Mouse (Mus musculus): ENCODE results near the gene Gm6793. TPM values are rescaled to one million over a fixed set of nuclear protein-coding genes. Genes with fewer than 3 reads are reported as not detected.
A peak's percentile ranks its signal among the peaks of the same experiment; 100 is the strongest.

Gene Gm6793
- total and polyA plus RNA-seq, 3 experiments = 0.27 TPM; not detected in 2

- Histone ChIP-seq H3K27me3 (replicated peaks) (no peaks in the 10 kb centered on the region), H3K9ac (ENCODE audit: insufficient read depth, low read depth) (no peak overlapping the region), H3K27ac (ENCODE audit: insufficient read depth, low read depth) (no peak overlapping the region), H3K4me3 (replicated peaks in 1 of 3; ENCODE audit: low read depth in 2 of 3, low read length in 2 of 3, poor library complexity in 1 of 3) (no peak overlapping the region), H3K4me2 (ENCODE audit: insufficient read depth, low read depth, poor library complexity, severe bottlenecking) (no peak overlapping the region), H3K79me2 (replicated peaks; ENCODE audit: control insufficient read depth, extremely low read depth, insufficient read depth, poor library complexity, severe bottlenecking) (no peaks in the 10 kb centered on the region), H3K9me3 (replicated peaks; ENCODE audit: low read length) (no peaks in the 10 kb centered on the region), H3K36me3 (replicated peaks in 1 of 2; ENCODE audit: control insufficient read depth in 1 of 2, insufficient read depth in 1 of 2, low read length in 1 of 2) (peaks cover 15 to 70% of the 10 kb centered on the region in 2 experiments), H3K4me1 (ENCODE audit: control insufficient read depth in 1 of 2, insufficient read depth in 2 of 2) (peaks cover 3 to 15% of the 10 kb centered on the region in 2 experiments; a peak in 2 of 4 replicates)
- no peak for TF ChIP-seq ETS1 (conservative IDR thresholded peaks at IDR 0.05; ENCODE audit: low read depth, low read length)
- TF ChIP-seq ZC3H11A (IDR thresholded peaks at IDR 0.05; ENCODE audit: low read depth, low read length) = no peak
- 0 out of 2 replicates have a peak, but pooled peaks have one; percentile 18 for TF ChIP-seq IRF4 (IDR thresholded peaks at IDR 0.05; ENCODE audit: low read depth, low read length)
- dilution Hi-C loops (cut with MboI; ENCODE audit: extremely low pct_ligation_motif_present, extremely low pct_unique_long_range_greater_than_20kb, low sequenced_read_pairs) = no loop called here
- DNase-seq (ENCODE audit: extremely low read depth) = no peak
- in situ Hi-C loops (cut with MboI; ENCODE audit: low pct_ligation_motif_present, low pct_unique_long_range_greater_than_20kb, low sequenced_read_pairs) = no loop called here
Measured at GRCm38 (mm10) chr8:111964351-111964750, 50.5 kb downstream of the Gm6793 start.

- no peak overlapping the region for H3K9ac ChIP-seq (ENCODE audit: insufficient read depth, low read depth)
- H3K79me2 ChIP-seq (replicated peaks; ENCODE audit: control insufficient read depth, extremely low read depth, insufficient read depth, poor library complexity, severe bottlenecking) = no peaks in the 10 kb centered on the region
- no peak for DNase-seq (ENCODE audit: extremely low read depth)
- H3K9me3 ChIP-seq (replicated peaks; ENCODE audit: low read length) = no peaks in the 10 kb centered on the region
- H3K36me3 ChIP-seq (replicated peaks in 1 of 2; ENCODE audit: control insufficient read depth in 1 of 2, insufficient read depth in 1 of 2, low read length in 1 of 2) = peaks cover 15 to 69% of the 10 kb centered on the region in 2 experiments
- no peaks in the 10 kb centered on the region for H3K27me3 ChIP-seq (replicated peaks)
- TF ChIP-seq UBTF (IDR thresholded peaks at IDR 0.05; ENCODE audit: low read depth, low read length) (no peak), POLR2AphosphoS2 (IDR thresholded peaks at IDR 0.05; ENCODE audit: low read depth, low read length) (no peak), HCFC1 (IDR thresholded peaks at IDR 0.05; ENCODE audit: low read depth, low read length) (no peak), CTCF (conservative IDR thresholded peaks at IDR 0.05 in 1 of 2, IDR thresholded peaks at IDR 0.05 in 1 of 2; ENCODE audit: low read depth in 2 of 2, low read length in 2 of 2) (no peak), RCOR1 (conservative IDR thresholded peaks at IDR 0.05; ENCODE audit: low read depth, low read length) (no peak), TBP (conservative IDR thresholded peaks at IDR 0.05; ENCODE audit: low read depth, low read length) (no peak)
- no peak overlapping the region for H3K4me3 ChIP-seq (replicated peaks in 1 of 3; ENCODE audit: low read depth in 2 of 3, low read length in 2 of 3, poor library complexity in 1 of 3)
- H3K27ac ChIP-seq (ENCODE audit: insufficient read depth, low read depth) = no peak overlapping the region
- dilution Hi-C loops (cut with MboI; ENCODE audit: extremely low pct_ligation_motif_present, extremely low pct_unique_long_range_greater_than_20kb, low sequenced_read_pairs) = no loop called here
- H3K4me2 ChIP-seq (ENCODE audit: insufficient read depth, low read depth, poor library complexity, severe bottlenecking) = no peak overlapping the region
- H3K4me1 ChIP-seq (ENCODE audit: control insufficient read depth in 1 of 2, insufficient read depth in 2 of 2) = peaks cover 3 to 15% of the 10 kb centered on the region in 2 experiments; a peak in 2 of 4 replicates
- in situ Hi-C loops (cut with MboI; ENCODE audit: low pct_ligation_motif_present, low pct_unique_long_range_greater_than_20kb, low sequenced_read_pairs) = no loop called here
Measured at GRCm38 (mm10) chr8:111963546-111963945, 51.3 kb downstream of the Gm6793 start.

Other genes starting within 250 kb of the Gm6793 start
- gene Cfdp1, start 160.7 kb downstream of the Gm6793 start, total RNA-seq (2012; rRNA removed) = 113 and 131 TPM in 2 replicates
- gene Cfdp1, start 160.7 kb downstream of the Gm6793 start, total RNA-seq (2014; rRNA removed) = 169 and 199 TPM in 2 replicates
- gene Cfdp1, start 160.7 kb downstream of the Gm6793 start, polyA plus RNA-seq (2012; ENCODE audit: insufficient read length, low read depth) = 210 and 286 TPM in 2 replicates
- 2.2 and 2.4 TPM in 2 replicates for gene Tmem170, start 138.3 kb downstream of the Gm6793 start, total RNA-seq (2012; rRNA removed)
- gene Tmem170, start 138.3 kb downstream of the Gm6793 start, total RNA-seq (2014; rRNA removed) = 2.1 and 2.5 TPM in 2 replicates
- gene Tmem170, start 138.3 kb downstream of the Gm6793 start, polyA plus RNA-seq (2012; ENCODE audit: insufficient read length, low read depth) = 1.2 and 1.6 TPM in 2 replicates
- gene Chst5, start 104.6 kb downstream of the Gm6793 start, total RNA-seq (2012; rRNA removed) = not detected in 2 replicates
- gene Chst5, start 104.6 kb downstream of the Gm6793 start, total RNA-seq (2014; rRNA removed) = not detected in 2 replicates
- gene Chst5, start 104.6 kb downstream of the Gm6793 start, polyA plus RNA-seq (2012; ENCODE audit: insufficient read length, low read depth) = not detected in 2 replicates
- 2.1 and 3.6 TPM in 2 replicates for gene Tmem231, start 81.2 kb downstream of the Gm6793 start, total RNA-seq (2012; rRNA removed)
- gene Tmem231, start 81.2 kb downstream of the Gm6793 start, total RNA-seq (2014; rRNA removed) = 3.1 and 3.5 TPM in 2 replicates
- 3.7 and 4.3 TPM in 2 replicates for gene Tmem231, start 81.2 kb downstream of the Gm6793 start, polyA plus RNA-seq (2012; ENCODE audit: insufficient read length, low read depth)
- 29.8 and 30.6 TPM in 2 replicates for gene Gabarapl2, start 74.3 kb downstream of the Gm6793 start, total RNA-seq (2012; rRNA removed)
- gene Gabarapl2, start 74.3 kb downstream of the Gm6793 start, total RNA-seq (2014; rRNA removed) = 49.4 and 61.0 TPM in 2 replicates
- 39.3 and 42.1 TPM in 2 replicates for gene Gabarapl2, start 74.3 kb downstream of the Gm6793 start, polyA plus RNA-seq (2012; ENCODE audit: insufficient read length, low read depth)
- 7.6 and 8.1 TPM in 2 replicates for gene Adat1, start 22.7 kb downstream of the Gm6793 start, total RNA-seq (2012; rRNA removed)
- 5.0 and 5.4 TPM in 2 replicates for gene Adat1, start 22.7 kb downstream of the Gm6793 start, total RNA-seq (2014; rRNA removed)
- 8.2 and 8.7 TPM in 2 replicates for gene Adat1, start 22.7 kb downstream of the Gm6793 start, polyA plus RNA-seq (2012; ENCODE audit: insufficient read length, low read depth)
- gene Kars, start 3.7 kb downstream of the Gm6793 start, total RNA-seq (2012; rRNA removed) = 304 and 324 TPM in 2 replicates
- 257 TPM in 2 replicates for gene Kars, start 3.7 kb downstream of the Gm6793 start, total RNA-seq (2014; rRNA removed)
- 373 and 400 TPM in 2 replicates for gene Kars, start 3.7 kb downstream of the Gm6793 start, polyA plus RNA-seq (2012; ENCODE audit: insufficient read length, low read depth)
- 8.1 and 9.4 TPM in 2 replicates for gene Terf2ip, start 3.6 kb downstream of the Gm6793 start, total RNA-seq (2012; rRNA removed)
- gene Terf2ip, start 3.6 kb downstream of the Gm6793 start, total RNA-seq (2014; rRNA removed) = 12.0 and 12.4 TPM in 2 replicates
- gene Terf2ip, start 3.6 kb downstream of the Gm6793 start, polyA plus RNA-seq (2012; ENCODE audit: insufficient read length, low read depth) = 11.7 and 13.7 TPM in 2 replicates